ENCODE assay signal across 10 mouse cellular contexts in the genomic region with DNA sequence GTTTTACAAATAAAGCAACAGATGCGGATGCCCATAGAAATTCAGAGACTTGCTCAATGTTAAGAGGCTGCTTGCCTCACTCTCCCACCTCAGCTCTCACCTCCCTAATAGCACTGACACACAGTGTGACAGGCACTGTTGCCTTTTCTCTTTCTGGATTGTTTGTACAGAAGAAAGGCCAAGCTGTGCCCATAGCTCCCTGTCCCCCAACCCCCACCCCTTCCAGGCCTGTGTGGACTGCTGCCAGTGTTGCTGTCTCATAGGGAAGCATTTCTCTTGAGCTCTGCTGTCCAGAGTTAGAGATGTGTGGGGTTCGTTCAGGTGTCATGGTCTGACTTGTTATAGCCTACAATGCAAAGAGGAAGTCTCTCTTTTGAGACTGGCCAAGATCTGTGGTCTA. TPM values are rescaled to one million over a fixed set of nuclear protein-coding genes. Genes with fewer than 3 reads are reported as not detected.
DNase-seq lines count a peak whose midpoint lies in the region; ATAC-seq and TF ChIP-seq lines count a peak whose summit lies in the region.
"Had no signal": no experiment of that assay in that cellular context is flagged by ENCODE, and none has a peak within 500 bp of the region (broad histone marks: within the 10 kb centered on the region; RNA-seq: fewer than 3 reads in every experiment).

No protein-coding gene starts in this region.

- H3K27ac ChIP-seq in neural tube, embryonic 11.5 days (ENCODE audit: low read depth, low read length) = no peak overlapping the region
- no peak overlapping the region for H3K27ac ChIP-seq in limb, embryonic 13.5 days
- no peak overlapping the region for H3K27ac ChIP-seq in stomach, postnatal 0 days (replicated peaks)

- peak overlapping the region; percentile 73; the same call in 1 of the 2 replicates for H3K4me2 ChIP-seq in neural tube, embryonic 11.5 days (ENCODE audit: low read depth)
- peak overlapping the region; percentile 77 for H3K4me2 ChIP-seq in limb, embryonic 13.5 days (replicated peaks)
- peak overlapping the region; percentile 80 for H3K4me2 ChIP-seq in stomach, postnatal 0 days (replicated peaks; ENCODE audit: low read depth)

- H3K27me3 ChIP-seq in neural tube, embryonic 11.5 days (ENCODE audit: control insufficient read depth, insufficient read depth, low read length) = no peaks in the 10 kb centered on the region
- no peaks in the 10 kb centered on the region for H3K27me3 ChIP-seq in limb, embryonic 13.5 days
- no peaks in the 10 kb centered on the region for H3K27me3 ChIP-seq in stomach, postnatal 0 days (ENCODE audit: control insufficient read depth, insufficient read depth, low read length)

- 71% methylated on average over 2 of the region's 2 CpGs for WGBS in neural tube, embryonic 11.5 days
- WGBS in limb, embryonic 13.5 days = 78% methylated on average over 2 of the region's 2 CpGs
- WGBS in stomach, postnatal 0 days = 72% methylated on average over 2 of the region's 2 CpGs

- no peaks in the 10 kb centered on the region for H3K9me3 ChIP-seq in neural tube, embryonic 11.5 days (ENCODE audit: control insufficient read depth, low read length)
- no peaks in the 10 kb centered on the region for H3K9me3 ChIP-seq in limb, embryonic 13.5 days
- H3K9me3 ChIP-seq in stomach, postnatal 0 days (ENCODE audit: control insufficient read depth, low read length) = no peaks in the 10 kb centered on the region

- TF ChIP-seq EP300 in stomach, postnatal 0 days (optimal IDR thresholded peaks at IDR 0.05) = no peak

- no peak overlapping the region for H3K4me3 ChIP-seq in neural tube, embryonic 11.5 days (ENCODE audit: low read depth, low read length)
- H3K4me3 ChIP-seq in limb, embryonic 13.5 days = peak overlapping the region; percentile 63
- no peak overlapping the region for H3K4me3 ChIP-seq in stomach, postnatal 0 days (ENCODE audit: low read depth, low read length)

- H3K4me1 ChIP-seq in neural tube, embryonic 11.5 days (ENCODE audit: control insufficient read depth, insufficient read depth, low read length) = no peaks in the 10 kb centered on the region
- H3K4me1 ChIP-seq in limb, embryonic 13.5 days = peaks cover 16% of the 10 kb centered on the region
- no peaks in the 10 kb centered on the region; the same call in 1 of the 2 replicates for H3K4me1 ChIP-seq in stomach, postnatal 0 days (replicated peaks; ENCODE audit: control insufficient read depth, insufficient read depth)

- H3K9ac ChIP-seq in neural tube, embryonic 11.5 days (ENCODE audit: low read length) = no peak overlapping the region
- H3K9ac ChIP-seq in limb, embryonic 13.5 days = peak overlapping the region; percentile 76; the same call in 1 of the 2 replicates
- H3K9ac ChIP-seq in stomach, postnatal 0 days (ENCODE audit: low read length) = no peak overlapping the region

- H3K36me3 ChIP-seq in neural tube, embryonic 11.5 days (ENCODE audit: control insufficient read depth, insufficient read depth, low read length) = no peaks in the 10 kb centered on the region
- peaks cover 26% of the 10 kb centered on the region for H3K36me3 ChIP-seq in limb, embryonic 13.5 days
- peaks cover 11% of the 10 kb centered on the region for H3K36me3 ChIP-seq in stomach, postnatal 0 days (ENCODE audit: control insufficient read depth, insufficient read depth, low read length)

- peak; percentile 80 for DNase-seq in adrenal gland, adult 2 months
- no peak for DNase-seq in adrenal gland, adult 8-10 months
- DNase-seq in neural tube, embryonic 11.5 days (ENCODE audit: low spot score) = no peak
- DNase-seq in neural tube, embryonic 10.5 days (ENCODE audit: extremely low spot score, low spot score) = no peak
- DNase-seq in stomach, postnatal 0 days (ENCODE audit: low spot score) = peak; percentile 14
- no peak for DNase-seq in layer of hippocampus, postnatal 14 days (ENCODE audit: low spot score in 2 of 2)

- ATAC-seq in neural tube, embryonic 11.5 days (ENCODE audit: insufficient read depth, low FRiP score, low TSS enrichment) = no peak
- no peak for ATAC-seq in limb, embryonic 13.5 days (ENCODE audit: low FRiP score, low read depth)
- ATAC-seq in stomach, postnatal 0 days (ENCODE audit: low FRiP score, low TSS enrichment) = no peak
- no peak for ATAC-seq in cerebellum, adult (ENCODE audit: insufficient number of reproducible peaks, low FRiP score, low TSS enrichment)

- no peak for TF ChIP-seq CTCF in stomach, postnatal 0 days (IDR thresholded peaks at IDR 0.05; ENCODE audit: low read depth)

RNA-seq across cellular contexts. Expression of gene Abhd4, which starts 6.2 kb away (rescaled TPM):
- 100 to 1,000 TPM; 490 to 694 TPM for total RNA-seq in adrenal gland, adult 2 months (2021)
- polyA plus RNA-seq in adrenal gland, adult 2 months (2012; rRNA removed) = 397 and 541 TPM in 2 replicates
- total RNA-seq in adrenal gland, adult 8-10 months (2022) = 100 to 1,000 TPM; 810 to 947 (median 895) TPM
- 45.7 and 46.6 TPM in 2 replicates for polyA plus RNA-seq in neural tube, embryonic 11.5 days (2014; fragmentation: Nextera tagmentation; extraction: Ambion mirVana)
- 46.5 and 51.0 TPM in 2 replicates for polyA plus RNA-seq in limb, embryonic 13.5 days (2015; fragmentation: Nextera tagmentation; extraction: Ambion mirVana)
- polyA plus RNA-seq in stomach, postnatal 0 days (2015; fragmentation: Nextera tagmentation; extraction: Ambion mirVana) = 40.2 and 45.7 TPM in 2 replicates
- 10 to 100 TPM; 56.1 to 58.9 TPM for total RNA-seq in layer of hippocampus, postnatal 14 days (2021)

RNA-seq across cellular contexts. Expression of gene Dad1, which starts 6.3 kb away (rescaled TPM):
- total RNA-seq in adrenal gland, adult 2 months (2021) = 100 to 1,000 TPM; 385 to 398 TPM
- polyA plus RNA-seq in adrenal gland, adult 2 months (2012; rRNA removed) = 1,369 and 1,819 TPM in 2 replicates
- total RNA-seq in adrenal gland, adult 8-10 months (2022) = 100 to 1,000 TPM; 387 to 496 (median 428) TPM
- polyA plus RNA-seq in neural tube, embryonic 11.5 days (2014; fragmentation: Nextera tagmentation; extraction: Ambion mirVana) = 274 and 286 TPM in 2 replicates
- 357 and 379 TPM in 2 replicates for polyA plus RNA-seq in limb, embryonic 13.5 days (2015; fragmentation: Nextera tagmentation; extraction: Ambion mirVana)
- 397 and 433 TPM in 2 replicates for polyA plus RNA-seq in stomach, postnatal 0 days (2015; fragmentation: Nextera tagmentation; extraction: Ambion mirVana)
- 100 to 1,000 TPM; 123 to 124 TPM for total RNA-seq in layer of hippocampus, postnatal 14 days (2021)

RNA-seq across cellular contexts. Expression of gene Olfr49, which starts 24.5 kb away (rescaled TPM):
- not detected for total RNA-seq in adrenal gland, adult 2 months (2021)
- polyA plus RNA-seq in adrenal gland, adult 2 months (2012; rRNA removed) = 0.01 TPM in 1 of 2 replicates, not detected in the other
- under 1 TPM in 1 of 4 experiments, not detected in 3; 0.05 TPM for total RNA-seq in adrenal gland, adult 8-10 months (2022)
- not detected in 2 replicates for polyA plus RNA-seq in neural tube, embryonic 11.5 days (2014; fragmentation: Nextera tagmentation; extraction: Ambion mirVana)
- polyA plus RNA-seq in limb, embryonic 13.5 days (2015; fragmentation: Nextera tagmentation; extraction: Ambion mirVana) = not detected in 2 replicates
- polyA plus RNA-seq in stomach, postnatal 0 days (2015; fragmentation: Nextera tagmentation; extraction: Ambion mirVana) = 0.02 and 0.16 TPM in 2 replicates
- not detected for total RNA-seq in layer of hippocampus, postnatal 14 days (2021)
- polyA plus RNA-seq: C2C12; small intestine, adult 2 months had no signal

Comparison
In these comparisons a context has a peak if more than half of its experiments do, and no peak if none do; other contexts are left out.
1. DNase-seq: peak in adrenal gland, adult 2 months (single experiment) and stomach, postnatal 0 days (single experiment); none in adrenal gland, adult 8-10 months (single experiment), neural tube, embryonic 11.5 days (single experiment), neural tube, embryonic 10.5 days (single experiment) and layer of hippocampus, postnatal 14 days (0 of 2).
2. Peak in every context shown above with its lines, with median percentiles within 50 percentile points of each other: H3K4me2 ChIP-seq.